Mouse (Mus musculus) kidney, embryonic 14.5 days (tissue): ENCODE measurements around the gene Cdk9. TPM values are rescaled to one million over a fixed set of nuclear protein-coding genes. Genes with fewer than 3 reads are reported as not detected.

Source experiments
- ATAC-seq: fragments of 200-750 bp; cut with Nextera tagmentation; 2 replicates; pipeline ENCODE4 v1.8.0; 2017; ENCODE audit warnings: moderate number of reproducible peaks, mild to moderate bottlenecking, moderate TSS enrichment, moderate library complexity; ENCODE audit not compliant: low FRiP score, low TSS enrichment
- H3K27ac ChIP-seq: fragments of 300-500 bp; sonication (generic); 2 replicates; pipeline ENCODE4 v1.5.1; 2014; ENCODE audit warnings: low read depth, mild to moderate bottlenecking, low read length, moderate library complexity, mixed read lengths
- H3K27me3 ChIP-seq: fragments of 300-500 bp; sonication (generic); 2 replicates; pipeline ENCODE4 v1.6.1; 2014; ENCODE audit warnings: mild to moderate bottlenecking, low read length; ENCODE audit not compliant: control insufficient read depth, insufficient read depth
- H3K36me3 ChIP-seq: fragments of 300-500 bp; sonication (generic); 2 replicates; pipeline ENCODE4 v1.6.1; 2014; ENCODE audit warnings: low read length, mixed read lengths; ENCODE audit not compliant: control insufficient read depth, insufficient read depth
- H3K4me1 ChIP-seq: fragments of 300-500 bp; sonication (generic); 2 replicates; pipeline ENCODE4 v1.6.1; 2014; ENCODE audit warnings: low read length, mixed read lengths; ENCODE audit not compliant: control insufficient read depth, insufficient read depth
- H3K4me2 ChIP-seq: fragments of 300-500 bp; sonication (generic); replicated peaks from 2 replicates; pipeline ENCODE4 v1.6.1; 2014; ENCODE audit warnings: low read depth, mild to moderate bottlenecking, low read length
- H3K4me3 ChIP-seq: fragments of 300-500 bp; sonication (generic); 2 replicates; pipeline ENCODE4 v1.5.1; 2014; ENCODE audit warnings: mild to moderate bottlenecking, low read length
- H3K9ac ChIP-seq: fragments of 300-500 bp; sonication (generic); 2 replicates; pipeline ENCODE4 v1.6.1; 2014; ENCODE audit warnings: low read depth, mild to moderate bottlenecking, low read length, moderate library complexity
- H3K9me3 ChIP-seq: fragments of 300-500 bp; sonication (generic); 2 replicates; pipeline ENCODE4 v1.6.1; 2016; ENCODE audit warnings: low read length; ENCODE audit not compliant: control insufficient read depth
- WGBS: fragments of 180-500 bp; shearing (Covaris S2); extraction: QIAGEN DNeasy Blood & Tissue Kit; methylation state at CpG from one replicate; pipeline ENCODE4 v1.1.7; 2014; 5-methylcytosine and 5-hydroxymethylcytosine counted together
- polyA plus RNA-seq: library from polyadenylated mRNA; unstranded; fragments of >200 nt; fragmentation: Nextera tagmentation; extraction: Ambion mirVana; gene quantifications from 2 replicates; pipeline ENCODE4 v1.2.1, GENCODE M21; 2014

The Cdk9 gene
- polyA plus RNA-seq, 1 experiment from 2014 or later, result 105 TPM

GRCm38 (mm10) chr2:32718761-32719160 is 5.9 kb upstream of the Cdk9 start:
- peaks cover 5% of the 10 kb centered on the region; the same call in 1 of the 2 replicates for H3K4me1 ChIP-seq
- H3K4me2 ChIP-seq, result no peak overlapping the region
- ATAC-seq, result no peak
- 58% methylated on average over 9 of the region's 9 CpGs for WGBS
- no peaks in the 10 kb centered on the region for H3K36me3 ChIP-seq
- no peaks in the 10 kb centered on the region for H3K9me3 ChIP-seq
- H3K27ac ChIP-seq, result no peak overlapping the region
- no peak overlapping the region for H3K4me3 ChIP-seq
- no peak overlapping the region for H3K9ac ChIP-seq
- H3K27me3 ChIP-seq, result no peaks in the 10 kb centered on the region

- Histone ChIP-seq H3K4me2 (no peak overlapping the region), H3K9ac (0 out of 2 replicates have a peak overlapping the region, but pooled peaks have one; percentile 23), H3K36me3 (peaks cover 15% of the 10 kb centered on the region), H3K9me3 (no peaks in the 10 kb centered on the region), H3K27ac (no peak overlapping the region), H3K4me1 (peaks cover 12% of the 10 kb centered on the region), H3K27me3 (no peaks in the 10 kb centered on the region), H3K4me3 (no peak overlapping the region)
- 67% methylated on average over 4 of the region's 4 CpGs for WGBS
- ATAC-seq, result no peak
Measured at GRCm38 (mm10) chr2:32714987-32715425, 2.1 kb upstream of the Cdk9 start.

- peaks cover 12% of the 10 kb centered on the region for H3K4me1 ChIP-seq
- H3K27me3 ChIP-seq, result no peaks in the 10 kb centered on the region
- H3K4me3 ChIP-seq, result no peak overlapping the region
- 0 out of 2 replicates have a peak overlapping the region, but pooled peaks have one; percentile 23 for H3K9ac ChIP-seq
- peak overlapping the region; percentile 97; the same call in 1 of the 2 replicates for H3K27ac ChIP-seq
- H3K36me3 ChIP-seq, result peaks cover 22% of the 10 kb centered on the region
- no peaks in the 10 kb centered on the region for H3K9me3 ChIP-seq
- ATAC-seq, result no peak
- peak overlapping the region; percentile 59; the same call in 1 of the 2 replicates for H3K4me2 ChIP-seq
- WGBS, result 49% methylated on average over 11 of the region's 11 CpGs
Measured at GRCm38 (mm10) chr2:32714117-32714986, 1.5 kb upstream of the Cdk9 start.

- H3K9me3 ChIP-seq, result no peaks in the 10 kb centered on the region
- WGBS, result under 1% methylated on average over 36 of the region's 44 CpGs
- peaks cover 12% of the 10 kb centered on the region for H3K4me1 ChIP-seq
- H3K4me3 ChIP-seq, result peak overlapping the region; percentile 89
- peak overlapping the region; percentile 59 for H3K4me2 ChIP-seq
- H3K27me3 ChIP-seq, result no peaks in the 10 kb centered on the region
- H3K9ac ChIP-seq, result peak overlapping the region; percentile 88
- H3K27ac ChIP-seq, result peak overlapping the region; percentile 97
- H3K36me3 ChIP-seq, result peaks cover 37% of the 10 kb centered on the region
- peak; percentile 86 for ATAC-seq
Measured at GRCm38 (mm10) chr2:32712586-32712933, 316 bp downstream of the Cdk9 start.

- Histone ChIP-seq H3K27me3 (no peaks in the 10 kb centered on the region), H3K4me2 (peak overlapping the region; percentile 59), H3K27ac (peak overlapping the region; percentile 97), H3K36me3 (peaks cover 41% of the 10 kb centered on the region), H3K9me3 (no peaks in the 10 kb centered on the region), H3K4me1 (peaks cover 12% of the 10 kb centered on the region), H3K4me3 (peak overlapping the region; percentile 89), H3K9ac (peak overlapping the region; percentile 88)
- peak; percentile 69 for ATAC-seq
- WGBS, result under 1% methylated on average over 41 of the region's 41 CpGs
Measured at GRCm38 (mm10) chr2:32712108-32712551, 746 bp downstream of the Cdk9 start.

GRCm38 (mm10) chr2:32711301-32712056 is 1.4 kb downstream of the Cdk9 start:
- peaks cover 12% of the 10 kb centered on the region for H3K4me1 ChIP-seq
- no peak for ATAC-seq
- H3K9me3 ChIP-seq, result no peaks in the 10 kb centered on the region
- H3K27ac ChIP-seq, result peak overlapping the region; percentile 97
- 24% methylated on average over 9 of the region's 9 CpGs for WGBS
- peak overlapping the region; percentile 89 for H3K4me3 ChIP-seq
- H3K36me3 ChIP-seq, result peaks cover 47% of the 10 kb centered on the region
- peak overlapping the region; percentile 88 for H3K9ac ChIP-seq
- H3K27me3 ChIP-seq, result no peaks in the 10 kb centered on the region
- H3K4me2 ChIP-seq, result peak overlapping the region; percentile 59

GRCm38 (mm10) chr2:32710425-32710824 is 2.5 kb downstream of the Cdk9 start:
- Histone ChIP-seq H3K4me3 (no peak overlapping the region), H3K36me3 (peaks cover 58% of the 10 kb centered on the region), H3K27me3 (no peaks in the 10 kb centered on the region), H3K9ac (no peak overlapping the region), H3K4me2 (no peak overlapping the region), H3K27ac (no peak overlapping the region), H3K4me1 (peaks cover 12% of the 10 kb centered on the region), H3K9me3 (no peaks in the 10 kb centered on the region)
- ATAC-seq, result no peak
- WGBS, result 87% methylated on average over 5 of the region's 5 CpGs

- Histone ChIP-seq H3K27ac (no peak overlapping the region), H3K4me2 (no peak overlapping the region), H3K36me3 (peaks cover 66% of the 10 kb centered on the region), H3K27me3 (no peaks in the 10 kb centered on the region), H3K9me3 (no peaks in the 10 kb centered on the region), H3K9ac (no peak overlapping the region), H3K4me3 (no peak overlapping the region), H3K4me1 (peaks cover 12% of the 10 kb centered on the region)
- ATAC-seq, result no peak
- WGBS, result 93% methylated on average over 20 of the region's 20 CpGs
Measured at GRCm38 (mm10) chr2:32709521-32710137, 3.2 kb downstream of the Cdk9 start.
